Mouse (Mus musculus) thymus, adult 2 months (tissue): Measurements from ENCODE around the gene Iqcj.

Source experiments
- CTCF ChIP-seq: fragments of 200-500 bp; IDR thresholded peaks from 2 replicates; pipeline ENCODE4 v1.5.1; 2012; ENCODE audit warnings: mild to moderate bottlenecking, control low read depth, low read length, moderate library complexity, borderline replicate concordance; ENCODE audit not compliant: control insufficient read depth, poor library complexity, insufficient read depth; ENCODE audit errors: extremely low read depth
- POLR2A ChIP-seq: fragments of 200-500 bp; IDR thresholded peaks from 2 replicates; pipeline ENCODE4 v1.6.1; 2012; ENCODE audit warnings: mild to moderate bottlenecking, low read length, control low read depth, moderate library complexity; ENCODE audit not compliant: control insufficient read depth, poor library complexity, insufficient read depth; ENCODE audit errors: extremely low read depth

- TF ChIP-seq POLR2A (no peak), CTCF (no peak)
Measured at GRCm38 (mm10) chr3:67887251-67887650, 4.8 kb upstream of the Iqcj start.
